Mouse (Mus musculus) midbrain, embryonic 12.5 days (tissue): Measurements from ENCODE around the gene Phf7. TPM values are rescaled to one million over a fixed set of nuclear protein-coding genes. Genes with fewer than 3 reads are reported as not detected.
A peak's percentile ranks its signal among the peaks of the same experiment; 100 is the strongest.

Experiments used
- ATAC-seq: fragments of 200-750 bp; cut with Nextera tagmentation; 2 replicates; pipeline ENCODE4 v1.8.0; 2017; ENCODE audit warnings: low read depth, moderate TSS enrichment, moderate library complexity; ENCODE audit not compliant: low FRiP score
- H3K27ac ChIP-seq: fragments of 300-500 bp; sonication (generic); replicated peaks from 2 replicates; pipeline ENCODE4 v1.5.1; 2016; ENCODE audit warnings: mild to moderate bottlenecking
- H3K27me3 ChIP-seq: fragments of 300-500 bp; sonication (generic); 2 replicates; pipeline ENCODE4 v1.6.1; 2016; ENCODE audit warnings: mild to moderate bottlenecking
- H3K36me3 ChIP-seq: fragments of 300-500 bp; sonication (generic); 2 replicates; pipeline ENCODE4 v1.6.1; 2016
- H3K4me1 ChIP-seq: fragments of 300-500 bp; sonication (generic); 2 replicates; pipeline ENCODE4 v1.6.1; 2016
- H3K4me2 ChIP-seq: fragments of 300-500 bp; sonication (generic); replicated peaks from 2 replicates; pipeline ENCODE4 v1.6.1; 2016; ENCODE audit warnings: mild to moderate bottlenecking, moderate library complexity
- H3K4me3 ChIP-seq: fragments of 300-500 bp; sonication (generic); 2 replicates; pipeline ENCODE4 v1.5.1; 2016; ENCODE audit warnings: mild to moderate bottlenecking
- H3K9ac ChIP-seq: fragments of 300-500 bp; sonication (generic); replicated peaks from 2 replicates; pipeline ENCODE4 v1.6.1; 2016; ENCODE audit warnings: mild to moderate bottlenecking, moderate library complexity
- H3K9me3 ChIP-seq: fragments of 300-500 bp; sonication (generic); 2 replicates; pipeline ENCODE4 v1.6.1; 2016; ENCODE audit warnings: mild to moderate bottlenecking
- WGBS: fragments of 180-500 bp; shearing (Covaris S2); methylation state at CpG from one replicate; pipeline ENCODE4 v1.1.7; 2016; 5-methylcytosine and 5-hydroxymethylcytosine counted together
- polyA plus RNA-seq: library from polyadenylated mRNA; unstranded; fragments of >200 nt; fragmentation: Nextera tagmentation; extraction: Ambion mirVana; gene quantifications from 2 replicates; pipeline ENCODE4 v1.2.1, GENCODE M21; 2016

The Phf7 gene
- polyA plus RNA-seq: 12.0 and 12.2 TPM in 2 replicates

GRCm38 (mm10) chr14:31251084-31251604 lies at the start of gene Phf7, which contains the start of gene Bap1:
Gene Phf7, minus strand, starts transcription at chr14:31251317.
Gene Bap1, plus strand, starts transcription at chr14:31251450.
- H3K36me3 ChIP-seq: peaks cover 34% of the 10 kb centered on the region
- no peaks in the 10 kb centered on the region for H3K9me3 ChIP-seq
- peaks cover 9% of the 10 kb centered on the region for H3K4me1 ChIP-seq
- peak within 1 kb of the TSS; percentile 85 for H3K4me3 ChIP-seq
- H3K27ac ChIP-seq: peak within 1 kb of the TSS; percentile 89
- no peaks in the 10 kb centered on the region for H3K27me3 ChIP-seq
- WGBS: under 1% methylated on average over 62 of the region's 75 CpGs
- H3K9ac ChIP-seq: peak within 1 kb of the TSS; percentile 86
- peak; percentile 93 for ATAC-seq
- peak within 1 kb of the TSS; percentile 74 for H3K4me2 ChIP-seq

DNA sequence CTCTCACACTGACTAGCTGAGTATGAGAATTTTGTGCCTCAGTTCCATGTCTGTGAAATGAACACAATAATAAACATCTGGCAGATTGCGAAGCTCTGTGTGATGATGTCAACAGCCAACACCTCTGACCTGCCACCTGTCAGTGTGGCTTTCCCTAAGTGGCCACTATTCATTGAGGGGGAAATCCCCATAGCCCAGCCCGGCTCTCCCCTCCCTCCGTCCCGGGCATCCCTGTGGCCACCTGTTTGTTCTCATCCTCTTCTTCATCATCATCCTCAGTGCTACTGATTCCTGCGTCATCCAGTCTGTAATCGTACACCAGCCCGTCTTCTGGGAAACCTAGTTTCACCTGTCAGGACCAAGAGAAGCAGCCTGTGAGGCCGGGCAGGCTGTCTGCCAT lies 34.6 kb upstream of the Phf7 start:
- Histone ChIP-seq H3K27ac (no peak overlapping the region), H3K27me3 (no peaks in the 10 kb centered on the region), H3K4me1 (no peaks in the 10 kb centered on the region), H3K4me3 (no peak overlapping the region), H3K9ac (no peak overlapping the region), H3K4me2 (no peak overlapping the region), H3K9me3 (no peaks in the 10 kb centered on the region), H3K36me3 (no peaks in the 10 kb centered on the region)
- no peak for ATAC-seq
- 85% methylated on average over 8 of the region's 8 CpGs for whole genome bisulfite sequencing

- Histone ChIP-seq H3K9ac (no peak overlapping the region), H3K9me3 (no peaks in the 10 kb centered on the region), H3K27ac (no peak overlapping the region), H3K36me3 (no peaks in the 10 kb centered on the region), H3K27me3 (peaks cover 7% of the 10 kb centered on the region; the same call in 1 of the 2 replicates), H3K4me2 (no peak overlapping the region), H3K4me3 (no peak overlapping the region), H3K4me1 (peaks cover 28% of the 10 kb centered on the region)
- no peak for ATAC-seq
- 27% methylated on average over 7 of the region's 7 CpGs for WGBS
These were observed 21.0 kb upstream of the Phf7 start for GRCm38 (mm10) chr14:31272164-31272563.

DNA sequence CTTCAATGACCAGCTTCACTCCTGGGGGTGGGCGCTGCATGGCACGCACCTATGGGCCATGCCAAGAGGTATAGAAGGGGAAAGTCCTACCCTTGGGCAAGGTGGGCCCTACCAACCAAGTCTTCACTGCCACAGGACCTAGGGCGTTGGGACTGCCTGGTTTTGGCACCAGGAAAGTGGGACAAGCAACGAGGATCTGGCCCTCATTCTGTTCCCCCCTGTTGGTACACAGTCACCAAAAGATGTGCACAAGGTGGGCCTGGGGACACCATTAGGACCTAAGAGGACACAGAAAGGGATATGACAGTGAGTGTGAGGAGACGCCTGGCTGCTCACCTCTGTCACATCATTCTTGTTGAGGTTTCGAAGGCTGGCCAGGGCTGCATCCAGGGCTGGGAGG lies 20.0 kb upstream of the Phf7 start:
- Histone ChIP-seq H3K4me1 (peaks cover 28% of the 10 kb centered on the region), H3K36me3 (no peaks in the 10 kb centered on the region), H3K4me3 (no peak overlapping the region), H3K9ac (no peak overlapping the region), H3K27me3 (peaks cover 7% of the 10 kb centered on the region; the same call in 1 of the 2 replicates), H3K27ac (no peak overlapping the region), H3K9me3 (no peaks in the 10 kb centered on the region), H3K4me2 (no peak overlapping the region)
- ATAC-seq: no peak
- 88% methylated on average over 6 of the region's 6 CpGs for WGBS

- WGBS: 17% methylated on average over 25 of the region's 28 CpGs
- peaks cover 7% of the 10 kb centered on the region; the same call in 1 of the 2 replicates for H3K27me3 ChIP-seq
- H3K4me3 ChIP-seq: peak overlapping the region; percentile 24
- H3K27ac ChIP-seq: peak overlapping the region; percentile 55
- no peaks in the 10 kb centered on the region for H3K36me3 ChIP-seq
- ATAC-seq: peak; percentile 77
- peaks cover 28% of the 10 kb centered on the region for H3K4me1 ChIP-seq
- H3K9ac ChIP-seq: peak overlapping the region; percentile 47
- H3K9me3 ChIP-seq: no peaks in the 10 kb centered on the region
- H3K4me2 ChIP-seq: peak overlapping the region; percentile 49
These were observed 18.5 kb upstream of the Phf7 start for GRCm38 (mm10) chr14:31269456-31270100.

DNA sequence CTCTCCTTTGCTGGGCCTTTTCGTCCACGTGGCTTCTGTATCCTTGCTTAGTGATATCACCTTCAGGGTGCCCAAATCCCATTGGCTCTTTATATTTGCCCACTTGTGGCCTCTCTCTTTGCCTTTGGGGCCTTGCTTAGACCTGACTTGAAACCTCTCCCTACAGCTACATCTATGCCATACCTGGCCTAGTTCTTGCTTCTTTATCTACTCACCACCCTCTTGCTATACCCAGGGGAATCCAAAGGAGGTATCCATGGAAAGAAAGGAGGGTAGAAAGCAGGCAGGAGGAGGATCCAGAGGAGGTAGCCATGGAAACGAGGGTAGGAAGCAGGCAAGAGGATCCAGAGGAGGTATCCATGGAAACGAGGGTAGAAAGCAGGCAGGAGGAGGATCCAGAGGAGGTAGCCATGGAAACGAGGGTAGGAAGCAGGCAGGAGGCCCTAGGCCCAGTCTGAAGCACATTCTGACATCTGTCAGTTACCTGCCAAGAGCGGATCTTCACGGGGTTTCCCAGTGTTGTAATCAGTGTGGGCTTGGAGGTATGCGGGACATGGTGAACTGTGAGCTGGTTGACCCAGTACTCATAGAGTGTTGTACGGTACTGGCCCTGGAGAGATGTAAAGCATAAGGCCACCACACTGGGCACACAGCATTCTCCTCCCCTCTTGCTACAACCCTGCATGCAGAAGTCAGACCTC lies 17.3 kb upstream of the Phf7 start:
- H3K4me2 ChIP-seq: peak overlapping the region; percentile 49
- peak; percentile 71 for ATAC-seq

GRCm38 (mm10) chr14:31267649-31268048 lies 16.5 kb upstream of the Phf7 start:
- Histone ChIP-seq H3K9ac (no peak overlapping the region), H3K27me3 (peaks cover 7% of the 10 kb centered on the region; the same call in 1 of the 2 replicates), H3K36me3 (peaks cover 5% of the 10 kb centered on the region; the same call in 1 of the 2 replicates), H3K4me2 (no peak overlapping the region), H3K4me3 (no peak overlapping the region), H3K4me1 (peaks cover 28% of the 10 kb centered on the region), H3K9me3 (no peaks in the 10 kb centered on the region), H3K27ac (0 out of 2 replicates have a peak overlapping the region, but pooled peaks have one; percentile 55)
- 87% methylated on average over 11 of the region's 11 CpGs for WGBS
- no peak for ATAC-seq

More for the DNA sequence above, 17.3 kb upstream of the Phf7 start:
- no peaks in the 10 kb centered on the region for H3K9me3 ChIP-seq
- no peaks in the 10 kb centered on the region for H3K36me3 ChIP-seq
- peak overlapping the region; percentile 55 for H3K27ac ChIP-seq
- H3K4me1 ChIP-seq: peaks cover 28% of the 10 kb centered on the region
- no peak overlapping the region; the same call in 1 of the 2 replicates for H3K9ac ChIP-seq
- H3K4me3 ChIP-seq: peak overlapping the region; percentile 24; the same call in 1 of the 2 replicates
- H3K27me3 ChIP-seq: peaks cover 7% of the 10 kb centered on the region; the same call in 1 of the 2 replicates
- 26% methylated on average over 9 of the region's 9 CpGs for WGBS

- no peak overlapping the region for H3K4me3 ChIP-seq
- H3K9ac ChIP-seq: no peak overlapping the region
- no peak overlapping the region for H3K4me2 ChIP-seq
- 94% methylated on average over 9 of the region's 9 CpGs for WGBS
- H3K27ac ChIP-seq: no peak overlapping the region
- H3K27me3 ChIP-seq: no peaks in the 10 kb centered on the region
- ATAC-seq: no peak
- H3K36me3 ChIP-seq: peaks cover 66% of the 10 kb centered on the region
- no peaks in the 10 kb centered on the region for H3K4me1 ChIP-seq
- no peaks in the 10 kb centered on the region for H3K9me3 ChIP-seq
These were observed 9.8 kb upstream of the Phf7 start for GRCm38 (mm10) chr14:31260932-31261331.

GRCm38 (mm10) chr14:31260374-31260773 lies 9.3 kb upstream of the Phf7 start:
- no peaks in the 10 kb centered on the region for H3K9me3 ChIP-seq
- H3K27me3 ChIP-seq: no peaks in the 10 kb centered on the region
- H3K4me1 ChIP-seq: no peaks in the 10 kb centered on the region
- H3K4me2 ChIP-seq: no peak overlapping the region
- ATAC-seq: no peak
- H3K4me3 ChIP-seq: no peak overlapping the region
- H3K9ac ChIP-seq: no peak overlapping the region
- no peak overlapping the region for H3K27ac ChIP-seq
- WGBS: 92% methylated on average over 4 of the region's 4 CpGs
- peaks cover 71% of the 10 kb centered on the region for H3K36me3 ChIP-seq

- Histone ChIP-seq H3K27me3 (no peaks in the 10 kb centered on the region), H3K9me3 (no peaks in the 10 kb centered on the region), H3K36me3 (peaks cover 89% of the 10 kb centered on the region), H3K4me2 (no peak overlapping the region), H3K9ac (no peak overlapping the region), H3K27ac (no peak overlapping the region), H3K4me1 (no peaks in the 10 kb centered on the region), H3K4me3 (no peak overlapping the region)
- no peak for ATAC-seq
- WGBS: 96% methylated on average over 14 of the region's 14 CpGs
These were observed 7.4 kb upstream of the Phf7 start for GRCm38 (mm10) chr14:31258476-31259050.

DNA sequence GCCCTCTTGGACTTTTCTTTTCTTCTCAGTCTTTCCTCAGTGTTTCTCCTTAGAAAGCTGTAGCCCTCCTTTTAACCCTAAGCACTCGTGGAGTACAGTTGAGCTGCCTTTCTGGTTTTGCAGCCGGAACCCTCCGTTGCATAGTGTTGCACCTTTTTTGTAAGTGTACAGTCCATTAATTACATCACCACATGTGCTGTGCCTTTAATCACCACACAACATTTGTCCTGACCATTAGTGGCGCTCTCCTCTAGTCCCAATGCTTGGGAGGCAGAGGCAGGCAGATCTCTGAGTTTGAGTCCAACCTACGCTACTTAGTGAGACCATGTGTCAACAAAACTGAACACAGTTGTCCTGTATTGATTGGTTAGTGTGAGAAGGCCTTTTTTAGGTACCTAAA lies 974 bp upstream of the Phf7 start:
- whole genome bisulfite sequencing: 94% methylated on average over 5 of the region's 5 CpGs
- H3K4me2 ChIP-seq: peak overlapping the region; percentile 74
- H3K27ac ChIP-seq: no peak overlapping the region
- peaks cover 9% of the 10 kb centered on the region for H3K4me1 ChIP-seq
- no peaks in the 10 kb centered on the region for H3K9me3 ChIP-seq
- ATAC-seq: no peak
- H3K36me3 ChIP-seq: peaks cover 43% of the 10 kb centered on the region
- H3K9ac ChIP-seq: peak overlapping the region; percentile 86
- H3K4me3 ChIP-seq: peak overlapping the region; percentile 85
- no peaks in the 10 kb centered on the region for H3K27me3 ChIP-seq
